Mouse (Mus musculus) embryonic fibroblast, embryonic 13.5 days (primary cell): ENCODE results near the gene Ms4a14. TPM values are rescaled to one million over a fixed set of nuclear protein-coding genes. Genes with fewer than 3 reads are reported as not detected.
"Not testable (repeated sequence)": the region's sequence is repeated elsewhere in the genome, so short reads cannot be mapped to it uniquely, and the experiment has no call there.

Source experiments
- H3K27ac ChIP-seq: 2 replicates; pipeline ENCODE4 v1.5.1; 2012; ENCODE audit warnings: low read length, control low read depth, inconsistent platforms; ENCODE audit not compliant: insufficient read depth
- H3K4me1 ChIP-seq: 2 replicates; pipeline ENCODE4 v1.6.1; 2011; ENCODE audit warnings: low read length; ENCODE audit not compliant: control insufficient read depth, insufficient read depth
- H3K4me3 ChIP-seq: 2 replicates; pipeline ENCODE4 v1.5.1; 2011; ENCODE audit warnings: mild to moderate bottlenecking, control low read depth, low read length; ENCODE audit not compliant: insufficient read depth
- CTCF ChIP-seq: IDR thresholded peaks from 2 replicates; pipeline ENCODE4 v1.5.1; 2011; ENCODE audit warnings: mild to moderate bottlenecking, control low read depth, low read length, moderate library complexity, borderline replicate concordance; ENCODE audit not compliant: insufficient read depth
- POLR2A ChIP-seq: IDR thresholded peaks from 2 replicates; pipeline ENCODE4 v1.6.1; 2011; ENCODE audit warnings: low read depth, mild to moderate bottlenecking, control low read depth, low read length, moderate library complexity
- polyA plus RNA-seq: library from polyadenylated mRNA; stranded (reverse); fragments of >200 nt; gene quantifications from 2 replicates; pipeline ENCODE4 v1.2.4, GENCODE M21; 2011; ENCODE audit warnings: low read depth; ENCODE audit not compliant: missing spikeins, insufficient read length

Gene Ms4a14
- polyA plus RNA-seq, 1 experiment = 0.37 TPM

DNA sequence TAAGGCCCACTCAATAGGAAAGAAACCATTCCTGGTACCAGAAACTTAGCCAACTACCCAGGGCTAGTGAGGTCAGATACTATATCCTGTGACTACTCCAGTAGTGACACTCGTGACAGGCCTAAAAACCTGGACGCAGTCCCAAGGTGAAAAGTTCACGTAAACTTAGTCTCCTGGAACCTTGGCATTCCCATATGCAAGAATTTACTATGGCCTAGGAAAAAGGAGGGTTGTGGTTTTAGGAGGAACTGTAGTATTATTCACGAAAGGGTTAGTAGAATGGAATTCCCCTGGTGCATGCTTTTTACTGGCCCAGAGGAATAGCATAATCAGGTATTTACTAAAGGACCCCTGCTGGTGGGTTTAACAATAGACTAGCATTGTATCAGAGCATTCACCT, 2.5 kb upstream of the Ms4a14 start:
- no peak for TF ChIP-seq POLR2A
- no peak for TF ChIP-seq CTCF
- no peak overlapping the region for H3K4me3 ChIP-seq
- H3K4me1 ChIP-seq = no peaks in the 10 kb centered on the region
- H3K27ac ChIP-seq = no peak overlapping the region

GRCm38 (mm10) chr19:11308888-11309287, 5.4 kb downstream of the Ms4a14 start:
- H3K4me1 ChIP-seq = no peaks in the 10 kb centered on the region
- TF ChIP-seq POLR2A = no peak
- TF ChIP-seq CTCF = no peak

DNA sequence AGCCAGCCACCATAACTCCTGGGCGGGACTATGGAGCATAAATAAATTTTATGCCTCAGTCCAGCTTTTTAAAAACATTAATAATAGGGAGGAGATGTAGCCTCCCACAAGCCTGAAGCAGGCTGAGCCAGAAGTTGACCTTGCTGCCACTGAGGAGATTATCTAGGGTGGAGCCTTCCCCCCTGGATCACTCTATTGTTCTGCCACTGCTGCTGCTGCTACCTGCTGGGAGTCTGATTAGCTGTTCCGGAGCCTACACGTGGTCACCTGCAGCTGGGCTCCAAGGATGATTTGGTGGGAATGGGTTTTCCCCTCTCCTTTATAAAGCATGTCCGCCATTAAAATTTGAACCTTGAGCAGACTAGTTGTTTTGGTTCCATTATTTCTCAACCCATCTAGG, 14.7 kb downstream of the Ms4a14 start:
- not testable (repeated sequence) for H3K4me3 ChIP-seq, H3K27ac ChIP-seq, H3K4me1 ChIP-seq

More at GRCm38 (mm10) chr19:11308888-11309287, 5.4 kb downstream of the Ms4a14 start:
- no peak overlapping the region for H3K4me3 ChIP-seq
- no peak overlapping the region for H3K27ac ChIP-seq

- Histone ChIP-seq H3K4me3 (no peak overlapping the region), H3K27ac (no peak overlapping the region), H3K4me1 (no peaks in the 10 kb centered on the region)
- no peak for TF ChIP-seq POLR2A
- no peak for TF ChIP-seq CTCF
Observed at GRCm38 (mm10) chr19:11298939-11299338, 15.3 kb downstream of the Ms4a14 start.

DNA sequence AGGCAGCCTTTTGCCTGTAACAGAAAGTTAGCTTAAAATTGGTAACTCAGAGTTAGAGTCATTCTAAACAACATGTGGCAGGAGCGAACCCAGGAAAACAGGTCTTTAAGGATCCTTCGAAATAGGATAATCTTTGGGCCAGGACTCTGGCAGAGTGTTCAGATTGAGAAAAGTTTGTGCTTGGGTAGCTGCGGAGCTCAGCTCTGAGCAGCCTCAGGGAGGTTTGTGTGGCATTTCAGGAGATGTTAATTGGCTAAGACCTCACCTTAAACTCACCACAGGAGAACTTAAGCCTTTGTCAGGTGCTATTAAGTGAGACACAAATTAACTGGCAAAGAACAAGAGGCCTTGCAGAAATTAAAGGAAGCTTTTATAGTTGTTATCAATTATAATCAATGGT, 20.6 kb downstream of the Ms4a14 start:
- H3K4me3 ChIP-seq, H3K27ac ChIP-seq, H3K4me1 ChIP-seq: not testable (repeated sequence)

DNA sequence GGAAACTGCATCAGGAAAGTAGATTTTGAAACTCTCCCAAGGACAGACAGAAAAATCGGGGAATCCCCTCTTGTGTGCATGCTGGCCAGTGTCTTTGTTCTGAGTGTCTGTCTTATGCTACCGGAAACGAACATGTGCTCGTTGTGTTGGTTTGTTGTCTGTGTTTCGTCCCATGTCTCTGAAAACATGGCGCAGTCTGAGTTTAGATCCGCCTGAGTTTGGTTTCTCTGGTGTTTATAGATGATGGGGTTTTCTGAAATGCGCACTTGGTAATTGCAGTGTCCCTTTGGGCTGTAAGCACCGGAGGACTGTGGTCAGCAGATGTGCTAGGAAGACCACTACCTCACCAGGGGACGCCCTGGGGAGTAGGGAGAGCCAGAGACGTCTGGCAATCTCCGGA, 21.3 kb downstream of the Ms4a14 start:
- peak overlapping the region; percentile 55 for H3K4me3 ChIP-seq
- no peaks in the 10 kb centered on the region for H3K4me1 ChIP-seq
- no peak for TF ChIP-seq POLR2A
- no peak for TF ChIP-seq CTCF
- no peak overlapping the region for H3K27ac ChIP-seq

GRCm38 (mm10) chr19:11283773-11284172, 30.5 kb downstream of the Ms4a14 start, which contains the start of gene Ms4a5:
Gene Ms4a5 (minus strand): TSS chr19:11283873.
- H3K27ac ChIP-seq = no peak within 1 kb of the TSS
- TF ChIP-seq POLR2A (no peak), CTCF (no peak)
- no peaks in the 10 kb centered on the region for H3K4me1 ChIP-seq
- H3K4me3 ChIP-seq = no peak within 1 kb of the TSS

- Histone ChIP-seq H3K4me3 (no peak overlapping the region), H3K27ac (no peak overlapping the region), H3K4me1 (no peaks in the 10 kb centered on the region)
- TF ChIP-seq CTCF = no peak
- no peak for TF ChIP-seq POLR2A
Observed at GRCm38 (mm10) chr19:11280223-11280622, 34.0 kb downstream of the Ms4a14 start.

GRCm38 (mm10) chr19:11276431-11276830, 37.8 kb downstream of the Ms4a14 start:
- no peak overlapping the region for H3K4me3 ChIP-seq
- H3K27ac ChIP-seq = no peak overlapping the region
- no peaks in the 10 kb centered on the region for H3K4me1 ChIP-seq
- TF ChIP-seq POLR2A (no peak), CTCF (no peak)

DNA sequence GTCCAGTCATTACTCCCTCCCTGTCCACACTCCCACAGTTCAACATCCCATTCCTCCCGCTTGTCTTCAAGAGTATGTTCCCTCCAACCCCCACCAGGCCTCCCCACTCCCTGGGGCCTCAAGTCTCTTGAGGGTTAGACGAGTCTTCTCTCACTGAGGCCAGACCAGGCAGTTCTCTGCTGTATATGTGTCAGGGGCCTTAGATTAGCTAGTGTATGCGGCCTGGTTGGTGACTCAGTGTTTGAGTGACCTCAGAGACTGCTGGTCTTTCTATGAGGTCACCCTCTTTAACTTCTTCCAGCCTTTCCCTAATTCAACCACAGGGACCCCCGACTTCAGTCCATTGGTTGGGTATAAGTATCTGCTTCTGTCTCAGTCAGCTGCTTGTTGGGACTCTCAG, 47.3 kb downstream of the Ms4a14 start:
- Histone ChIP-seq H3K27ac (no peak overlapping the region), H3K4me3 (no peak overlapping the region), H3K4me1 (no peaks in the 10 kb centered on the region)
- no peak for TF ChIP-seq CTCF
- TF ChIP-seq POLR2A = no peak

DNA sequence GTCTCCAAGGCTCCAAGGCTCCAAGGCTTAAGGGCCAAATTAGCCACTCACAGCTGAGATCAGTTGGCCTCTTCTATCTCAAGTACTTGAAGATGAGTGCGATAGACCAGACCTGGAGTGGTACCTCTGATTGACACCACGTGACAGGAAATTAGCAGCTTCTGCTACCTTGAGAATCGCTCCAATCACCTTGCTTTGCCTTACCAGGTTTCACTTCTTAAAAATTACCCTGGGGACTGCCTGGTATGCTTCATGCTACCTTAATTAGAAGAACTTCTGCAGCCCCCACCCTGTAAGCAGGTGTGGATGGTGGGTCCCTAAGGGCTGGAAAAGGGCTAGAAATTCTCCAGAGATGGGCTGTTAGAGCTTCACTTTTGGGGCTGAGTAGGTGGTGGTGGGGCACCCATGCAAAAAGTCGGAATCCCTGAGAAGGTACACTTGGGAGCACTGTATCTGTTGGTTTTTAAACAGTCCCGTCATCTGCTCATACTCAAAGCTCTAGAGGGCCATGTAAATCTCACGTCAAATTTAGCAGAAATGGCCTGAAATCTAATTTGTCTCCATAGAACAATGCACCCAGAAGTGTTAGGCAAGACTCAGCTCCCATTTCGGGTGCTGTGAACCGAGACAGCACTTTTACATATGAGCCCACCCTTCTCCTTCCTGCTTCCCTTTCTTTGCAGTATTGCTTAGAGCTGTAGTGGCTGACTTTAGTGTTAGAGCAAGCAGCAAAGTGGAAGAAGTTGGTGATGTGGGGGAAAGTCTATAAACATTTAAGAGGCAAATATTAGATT, 48.0 kb downstream of the Ms4a14 start, which contains the start of gene Ms4a1:
Ms4a1 (minus strand) TSS at position 190 of the 794 bp plus-strand sequence.
- Histone ChIP-seq H3K4me1 (no peaks in the 10 kb centered on the region), H3K27ac (no peak within 1 kb of the TSS), H3K4me3 (no peak within 1 kb of the TSS)
- TF ChIP-seq POLR2A = no peak
- TF ChIP-seq CTCF = no peak
